Mouse (Mus musculus) left cerebral cortex, adult 11 months (tissue): ENCODE measurements around the gene Thbs4.

ENCODE experiments used
- DNase-seq: peaks from one replicate; pipeline ENCODE4 v3.0.0; 2022; ENCODE audit warnings: low spot score

Gene Thbs4

DNA sequence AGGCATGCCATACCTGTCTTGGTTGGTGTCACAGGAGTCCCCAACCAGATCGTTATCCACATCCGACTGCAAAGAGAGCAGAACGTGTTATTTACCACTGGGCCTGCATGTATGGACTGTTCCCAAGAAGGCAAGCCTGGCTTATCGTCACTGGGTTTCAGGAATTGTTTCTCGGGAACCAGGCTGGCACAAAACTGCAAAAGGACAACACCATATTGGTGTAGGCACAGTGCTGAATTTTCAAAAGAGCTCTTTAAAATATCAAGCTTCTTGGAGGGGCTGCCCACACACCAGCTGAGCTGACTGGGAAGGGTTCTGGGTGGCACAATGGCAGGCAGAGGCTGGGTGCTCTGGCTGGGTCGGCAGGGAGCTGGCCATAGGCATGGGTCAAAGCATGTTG lies 34.1 kb downstream of the Thbs4 start:
- DNase-seq = peak; percentile 31

DNA sequence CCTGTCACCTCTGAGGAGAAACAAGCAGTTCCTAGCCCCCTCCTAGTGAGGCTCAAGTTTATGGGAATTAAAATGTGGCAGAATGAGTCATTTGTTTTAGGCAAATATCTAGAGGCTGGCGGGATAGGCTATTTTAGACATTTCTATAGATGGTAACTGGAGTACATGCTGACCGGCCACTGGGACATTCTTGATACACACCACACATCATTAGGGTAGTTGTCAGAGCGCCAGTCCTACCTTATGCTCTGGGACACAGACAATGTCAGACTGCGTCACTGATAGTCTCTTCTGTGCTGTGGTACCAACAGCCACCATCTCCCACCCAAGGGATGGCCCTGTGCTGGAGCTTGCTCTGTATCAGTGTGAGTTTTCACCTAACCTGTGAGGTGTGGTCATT lies 35.5 kb downstream of the Thbs4 start:
- DNase-seq = no peak

DNA sequence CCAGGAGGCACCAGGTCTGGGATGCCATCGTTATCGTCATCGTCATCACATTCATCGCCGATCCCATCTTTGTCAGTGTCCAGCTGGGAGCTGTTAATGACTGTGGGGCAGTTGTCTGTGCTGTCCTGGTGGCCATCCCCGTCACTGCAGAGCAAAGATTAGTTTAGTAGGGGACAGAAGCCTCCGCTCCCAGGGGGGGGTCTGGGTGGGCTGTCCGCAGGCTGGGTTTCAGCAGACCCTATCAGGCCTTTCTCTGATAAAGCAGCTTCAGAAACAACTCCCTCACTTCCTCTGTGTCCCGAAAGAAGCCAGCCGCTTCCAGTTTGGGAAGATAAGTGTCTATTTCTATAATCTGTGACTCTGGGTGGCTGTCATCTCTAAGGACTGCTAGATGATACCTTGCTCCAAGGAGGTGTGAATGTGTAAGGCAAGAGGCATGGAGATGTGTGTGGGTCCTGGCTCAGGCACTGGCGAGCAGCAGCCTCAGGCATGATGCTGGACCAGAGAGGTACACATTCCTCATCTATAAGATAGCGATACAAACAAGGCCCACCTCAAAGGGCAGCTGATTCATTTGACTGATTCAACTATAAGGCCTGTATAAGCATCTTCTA lies 36.5 kb downstream of the Thbs4 start:
- DNase-seq = no peak

DNA sequence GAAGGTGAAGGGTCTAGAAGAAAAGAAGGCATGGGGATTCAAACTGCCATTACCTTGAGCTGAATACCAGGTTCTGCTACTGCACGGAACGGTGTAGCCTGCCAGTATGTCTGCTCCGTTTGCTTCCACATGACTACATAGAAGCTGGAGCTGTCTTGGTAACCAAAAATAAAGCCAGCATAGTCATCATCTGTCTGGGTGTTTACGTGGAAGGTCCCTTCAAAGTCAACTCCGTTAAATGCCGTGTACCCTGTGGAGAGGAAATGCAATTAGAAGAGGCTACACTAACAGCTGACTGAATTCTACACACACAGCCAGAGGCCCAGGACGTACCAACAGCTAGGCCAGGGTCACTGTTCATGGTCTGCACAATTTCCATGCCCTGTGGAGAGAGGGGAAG lies 39.6 kb downstream of the Thbs4 start:
- no peak for DNase-seq

DNA sequence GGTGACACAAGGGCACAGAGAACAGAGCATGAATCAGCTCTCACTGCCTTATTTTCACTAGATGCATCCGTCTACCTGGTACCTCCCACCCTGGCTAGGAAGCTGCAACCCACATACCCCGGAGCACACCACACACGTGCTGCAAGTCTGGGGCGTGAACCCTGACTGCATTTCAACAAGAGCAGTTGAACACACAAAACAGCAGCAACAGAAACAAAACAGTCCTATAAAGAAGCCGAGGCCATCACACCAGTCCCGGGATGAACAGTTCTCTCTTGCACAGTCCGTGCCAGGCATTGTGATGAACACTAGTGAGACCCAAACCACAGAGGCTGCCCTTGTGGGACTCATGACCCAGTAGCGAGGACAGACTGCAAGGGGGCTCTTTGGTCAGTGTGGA lies 40.9 kb downstream of the Thbs4 start:
- no peak for DNase-seq

DNA sequence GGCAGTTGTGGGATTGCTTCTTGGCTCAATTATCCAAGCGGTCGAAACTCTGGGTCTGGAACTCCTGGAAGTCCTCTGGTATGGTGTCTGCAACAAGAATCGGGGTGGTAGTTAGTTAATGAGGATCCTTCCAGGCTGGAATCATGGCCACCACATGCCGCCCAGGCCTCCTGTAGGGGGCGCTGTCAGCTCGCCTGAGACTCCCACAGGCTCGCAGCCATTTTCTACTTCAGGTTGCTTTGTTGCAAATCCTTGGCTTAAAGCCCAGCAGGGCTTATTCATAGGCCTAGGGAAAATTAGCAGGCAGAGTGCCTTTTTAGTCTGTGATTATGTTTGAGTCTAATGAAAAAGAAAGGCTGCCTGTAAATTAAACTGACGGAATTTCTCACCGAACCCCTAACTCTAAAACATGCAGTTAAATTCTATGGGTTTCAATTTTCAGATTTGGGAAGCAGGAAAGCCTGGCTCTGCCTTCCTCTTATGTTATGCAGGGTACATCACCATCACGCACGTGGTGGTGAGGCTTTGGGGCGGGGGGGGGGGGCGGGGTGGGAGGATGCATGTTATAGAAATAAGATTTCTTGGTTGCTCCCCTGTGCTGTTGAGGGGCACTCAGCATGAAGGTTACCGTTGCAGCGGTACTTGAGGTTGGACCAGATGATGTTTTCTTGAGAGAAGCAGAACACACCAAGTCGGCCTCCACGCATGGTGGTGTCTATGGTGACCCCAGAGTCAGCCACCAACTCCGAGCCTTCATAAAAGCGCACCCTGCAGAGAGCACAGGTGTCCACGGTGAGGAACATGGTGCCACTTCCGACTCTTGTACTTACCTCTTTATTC lies 42.7 kb downstream of the Thbs4 start:
- DNase-seq = peak; percentile 92

DNA sequence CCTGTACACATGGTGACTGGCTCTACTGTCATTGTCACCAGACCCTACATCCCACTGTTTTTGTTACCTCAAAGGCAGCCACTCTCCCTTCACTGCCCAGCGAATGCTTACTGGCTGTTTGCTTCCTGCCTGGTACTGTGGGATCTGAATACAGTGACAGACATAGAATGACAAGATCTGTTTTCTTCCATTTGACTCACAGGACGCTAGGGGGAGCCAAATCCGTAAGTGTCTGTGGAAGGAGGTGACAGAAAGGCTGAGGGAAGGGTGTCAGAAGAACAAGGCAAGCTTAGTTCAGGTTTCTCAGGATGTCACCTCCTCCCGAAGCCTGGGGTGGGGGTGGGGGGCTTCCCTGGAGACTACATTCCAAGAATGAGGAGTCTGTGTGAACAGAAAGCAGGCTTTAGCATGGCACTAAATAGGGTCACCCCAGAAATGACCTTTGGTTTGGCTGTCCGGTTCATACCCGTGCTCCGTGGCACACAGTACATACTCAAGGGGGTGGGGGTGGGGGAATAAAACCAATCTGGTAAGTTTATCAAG lies 43.6 kb downstream of the Thbs4 start:
- peak; percentile 32 for DNase-seq

DNA sequence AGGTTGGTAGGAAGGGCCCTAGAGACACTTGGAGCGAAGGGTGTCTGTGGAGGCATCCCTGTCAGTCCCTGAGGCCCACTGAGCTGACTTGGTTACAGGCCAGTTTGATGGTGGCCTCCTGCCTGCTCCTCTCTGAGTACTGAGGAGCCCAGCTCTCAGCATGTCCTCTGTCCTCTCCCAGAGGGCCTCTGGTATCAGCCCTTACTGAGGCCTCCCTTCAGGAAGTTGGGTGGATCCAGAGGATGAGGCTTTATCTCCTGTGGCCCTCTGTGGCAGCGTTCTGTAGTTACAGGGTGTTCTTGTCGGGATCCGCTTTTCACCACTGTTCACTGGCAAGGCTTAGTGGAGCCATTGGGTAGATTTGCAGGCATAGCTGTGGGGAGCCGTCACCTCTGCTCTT lies 51.3 kb downstream of the Thbs4 start:
- no peak for DNase-seq

DNA sequence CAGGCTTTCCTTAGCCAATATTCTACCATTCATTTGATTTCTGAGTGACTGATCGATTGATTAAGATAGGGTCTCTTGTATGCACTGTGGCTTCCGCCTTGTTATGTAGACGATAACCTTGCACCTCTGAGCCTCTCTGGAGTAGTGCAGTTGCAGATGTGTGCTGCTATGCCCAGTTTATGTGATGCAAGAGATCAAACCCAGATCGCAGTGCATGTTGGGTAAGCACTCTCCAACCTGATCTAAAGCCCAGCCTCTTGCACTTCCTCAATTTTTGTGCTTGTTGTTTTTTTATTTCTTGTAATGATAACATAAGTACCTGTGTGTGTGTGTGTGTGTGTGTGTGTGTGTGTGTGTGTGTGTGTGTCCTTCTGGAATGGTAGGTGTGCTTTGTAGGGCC lies 51.7 kb downstream of the Thbs4 start:
- no peak for DNase-seq

DNA sequence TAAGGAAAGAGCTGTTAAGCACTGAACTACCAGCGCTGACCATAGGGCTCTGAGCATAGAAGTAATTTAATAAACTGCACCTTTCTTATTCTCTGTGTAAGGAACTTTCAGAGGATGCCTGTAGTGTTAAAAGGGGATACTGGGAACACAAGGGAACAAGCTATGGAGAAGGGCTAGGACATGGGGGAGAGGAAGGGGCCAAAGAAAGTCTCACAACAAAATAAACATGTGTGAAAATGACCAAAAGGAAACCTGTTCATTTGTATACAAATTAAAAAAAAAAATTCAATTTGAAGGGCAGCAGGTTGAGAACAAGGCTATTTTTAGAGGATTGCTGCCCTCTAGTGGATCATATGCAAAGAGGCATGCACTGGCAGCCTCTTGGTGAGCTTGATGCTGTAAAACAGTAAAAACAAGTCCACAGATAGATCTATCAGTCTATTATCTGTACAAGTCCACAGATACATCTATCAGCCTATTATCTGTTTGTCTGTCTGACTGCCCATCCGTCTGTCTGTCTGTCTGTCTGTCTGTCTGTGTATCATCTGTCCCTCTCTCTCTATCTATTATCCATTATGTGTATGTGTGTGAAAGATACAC lies 53.8 kb downstream of the Thbs4 start:
- DNase-seq = no peak

DNA sequence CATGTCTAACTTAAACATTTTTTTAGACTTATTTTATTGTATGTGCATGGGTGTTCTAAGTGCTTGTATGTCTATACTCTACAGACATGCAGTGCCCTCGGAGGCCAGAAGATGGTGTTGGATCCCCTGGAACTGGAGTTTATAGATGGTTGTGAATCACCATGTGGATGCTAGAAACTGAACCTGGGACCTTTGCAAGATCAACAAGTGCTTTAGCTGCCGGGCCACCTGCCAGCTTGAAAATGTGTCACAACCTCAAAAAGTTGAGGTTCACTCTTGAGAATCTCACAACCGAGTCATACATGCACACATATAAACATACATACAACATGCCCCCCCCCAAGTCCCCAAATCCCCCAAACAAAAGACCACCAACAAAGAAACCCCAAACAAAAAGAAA lies 54.8 kb downstream of the Thbs4 start:
- no peak for DNase-seq

DNA sequence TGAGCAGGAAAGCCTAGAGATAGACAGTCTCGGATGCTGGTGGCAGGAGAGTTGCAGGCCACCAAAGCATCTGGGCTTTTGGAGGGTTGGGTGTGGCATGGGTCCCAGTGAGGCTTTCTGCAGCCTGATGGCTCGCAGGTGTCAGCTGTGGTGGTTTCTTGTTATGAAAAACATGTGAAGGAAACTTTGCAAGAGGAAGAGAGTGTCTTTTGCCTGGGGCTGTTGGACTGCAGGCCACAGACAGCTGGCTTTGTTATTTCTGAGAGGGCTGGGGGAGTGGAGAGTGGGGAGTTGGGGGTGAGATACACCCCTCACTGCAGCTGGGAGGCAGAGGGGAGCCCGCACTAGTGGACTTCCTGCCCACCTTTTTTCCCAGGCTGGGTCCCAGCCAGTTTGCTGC lies 55.8 kb downstream of the Thbs4 start:
- no peak for DNase-seq

DNA sequence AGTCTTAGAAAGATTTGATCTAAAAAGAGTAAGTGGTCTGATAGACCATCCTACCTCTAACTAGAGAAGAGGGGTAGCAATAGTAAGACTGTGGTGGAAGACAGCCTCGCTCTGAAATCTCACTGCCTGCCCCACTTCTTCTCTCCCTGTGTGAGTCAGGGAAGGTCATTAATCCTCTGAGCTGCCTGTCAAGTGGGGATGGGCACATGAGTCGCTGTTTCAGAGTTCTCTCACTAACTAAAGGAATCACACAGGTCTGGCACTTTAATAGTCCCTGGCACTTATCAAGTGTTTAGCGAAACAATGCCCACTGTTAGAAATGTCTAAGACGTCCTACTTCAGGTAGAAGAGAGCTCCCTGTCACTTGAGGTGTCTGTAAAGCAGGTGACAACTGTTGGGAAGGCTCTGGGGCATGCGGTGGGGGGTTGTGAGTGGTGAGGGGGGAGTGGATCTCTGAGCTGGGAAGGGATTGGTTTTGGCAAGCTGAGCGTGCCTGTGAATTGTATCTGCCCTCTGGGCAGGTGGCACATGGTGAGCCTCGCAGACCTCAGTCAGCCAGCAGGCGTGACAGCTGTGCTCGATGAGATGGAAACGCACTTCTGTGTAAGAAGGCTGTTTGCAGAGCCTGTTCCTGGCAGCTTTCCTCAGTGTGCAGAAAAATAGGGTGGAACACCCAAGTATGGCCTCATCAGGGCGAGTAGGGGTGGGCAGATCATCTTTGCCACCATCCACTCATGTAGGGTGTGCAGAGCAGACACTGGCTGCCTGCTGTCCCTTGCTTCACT lies 57.9 kb downstream of the Thbs4 start:
- DNase-seq = no peak

DNA sequence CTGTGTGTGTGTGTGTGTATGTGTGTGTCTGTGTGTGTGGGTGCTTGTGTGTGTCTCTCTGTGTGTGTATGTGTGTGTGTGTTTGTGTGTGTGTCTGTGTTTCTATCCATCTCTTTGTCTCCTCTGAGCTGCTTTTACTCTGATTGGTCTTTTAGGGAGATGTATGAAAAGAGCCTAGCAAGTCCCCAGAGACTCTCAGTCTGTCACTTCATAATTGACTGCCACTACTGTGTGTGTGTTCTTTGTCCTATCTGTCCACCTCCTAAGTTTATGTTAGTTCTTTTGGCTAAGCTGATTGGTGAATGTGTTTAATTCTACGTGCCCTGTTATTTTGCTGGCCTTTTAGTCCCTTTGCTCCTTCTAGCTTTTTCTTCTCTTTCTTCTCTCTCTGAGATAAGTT lies 58.9 kb downstream of the Thbs4 start:
- DNase-seq = no peak

DNA sequence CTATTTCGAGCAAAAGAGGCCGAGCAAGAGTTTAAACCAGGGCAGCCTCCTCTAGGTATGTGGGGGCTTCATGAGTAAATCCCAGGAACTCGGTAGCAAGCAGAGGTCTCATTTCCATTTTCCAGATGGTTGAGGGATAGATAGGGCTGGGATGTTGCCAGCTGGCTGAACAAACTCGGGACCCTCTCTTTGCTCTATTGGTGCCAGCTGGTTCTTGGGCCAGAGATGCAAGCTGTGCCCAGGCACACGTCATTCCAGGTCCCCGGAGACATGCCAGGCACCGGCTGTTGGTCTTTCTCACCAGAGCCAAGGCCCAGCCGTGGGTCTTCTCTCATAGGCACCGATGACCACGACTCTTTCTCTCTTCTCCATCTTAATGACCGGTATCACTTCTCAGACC lies 60.9 kb downstream of the Thbs4 start:
- DNase-seq = no peak

DNA sequence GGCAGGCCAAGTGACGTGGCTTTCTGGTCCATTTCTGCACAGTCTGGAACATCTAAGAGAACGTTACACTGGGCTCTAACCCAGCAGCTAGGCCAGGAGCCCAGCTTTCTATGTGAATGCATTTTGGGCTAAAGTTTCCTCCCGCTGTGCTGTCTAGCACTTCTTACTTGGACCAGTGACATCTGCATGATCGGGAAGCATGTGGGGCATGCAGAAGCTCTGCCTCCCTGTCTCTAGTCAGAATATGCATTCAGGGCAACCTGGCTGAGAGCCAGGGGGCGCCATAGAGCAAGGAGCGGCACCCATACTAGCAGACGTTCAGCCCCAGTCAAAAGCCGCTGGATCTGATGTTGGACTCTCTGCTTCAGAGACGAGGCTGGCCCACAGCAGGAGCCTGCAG lies 61.4 kb downstream of the Thbs4 start:
- DNase-seq = no peak

DNA sequence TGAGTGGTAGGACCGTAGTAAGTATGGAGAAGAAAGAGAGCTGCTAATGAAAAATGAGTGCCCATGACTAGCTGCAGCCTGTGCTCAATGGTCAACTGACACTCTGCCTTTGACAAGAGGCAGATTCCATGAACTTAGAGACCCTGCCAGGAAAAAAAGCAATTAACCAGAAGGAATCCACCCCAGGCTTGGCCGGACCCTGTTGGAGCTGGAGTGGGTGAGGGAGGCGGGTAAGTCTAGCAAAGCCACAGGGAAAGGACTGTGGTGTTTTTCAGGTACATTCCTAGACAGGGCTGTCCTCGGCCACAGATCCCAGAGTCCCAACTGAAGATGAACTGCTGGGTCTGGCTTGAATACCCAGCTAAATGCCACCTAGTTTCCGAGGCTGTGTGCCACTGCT lies 61.8 kb downstream of the Thbs4 start:
- no peak for DNase-seq

DNA sequence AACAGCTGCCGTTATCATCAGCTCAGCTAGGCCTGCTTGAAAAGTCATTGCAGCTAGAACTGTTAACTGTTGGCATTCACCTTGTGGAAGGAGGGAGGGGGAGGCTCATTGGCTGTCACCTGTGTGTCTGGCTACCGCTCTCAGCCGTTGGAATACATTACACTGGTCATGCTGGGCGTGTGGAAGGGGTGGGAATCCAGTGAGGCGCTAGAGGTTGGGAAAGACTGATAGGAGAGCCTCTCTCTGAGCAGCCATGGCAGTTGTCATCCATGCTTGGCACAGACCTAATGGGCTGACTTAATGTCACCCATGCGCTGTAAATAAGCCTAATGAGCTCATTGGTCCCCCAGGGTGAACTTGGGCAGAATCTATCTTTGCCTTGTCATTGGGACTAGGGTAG lies 62.8 kb downstream of the Thbs4 start:
- no peak for DNase-seq

DNA sequence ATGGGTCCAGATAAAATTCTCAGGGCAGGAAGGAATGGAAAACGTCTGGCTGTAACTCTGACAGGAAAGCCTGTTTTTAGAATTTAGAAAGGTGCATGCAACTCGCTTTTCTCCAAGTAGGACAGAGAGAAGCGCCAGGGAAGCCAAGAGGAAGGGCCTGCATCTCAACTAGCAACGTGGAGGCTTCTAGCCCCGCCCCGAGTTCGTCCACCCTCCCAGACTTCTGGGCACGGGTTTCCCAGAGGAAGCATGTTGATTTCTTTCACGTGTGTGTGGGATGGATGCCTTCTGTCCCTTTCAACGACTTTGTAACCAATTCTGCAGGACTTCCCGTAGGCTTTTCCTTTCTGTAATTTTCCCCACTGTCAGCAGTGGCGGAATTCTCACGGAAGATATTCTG lies 64.8 kb downstream of the Thbs4 start:
- no peak for DNase-seq

DNA sequence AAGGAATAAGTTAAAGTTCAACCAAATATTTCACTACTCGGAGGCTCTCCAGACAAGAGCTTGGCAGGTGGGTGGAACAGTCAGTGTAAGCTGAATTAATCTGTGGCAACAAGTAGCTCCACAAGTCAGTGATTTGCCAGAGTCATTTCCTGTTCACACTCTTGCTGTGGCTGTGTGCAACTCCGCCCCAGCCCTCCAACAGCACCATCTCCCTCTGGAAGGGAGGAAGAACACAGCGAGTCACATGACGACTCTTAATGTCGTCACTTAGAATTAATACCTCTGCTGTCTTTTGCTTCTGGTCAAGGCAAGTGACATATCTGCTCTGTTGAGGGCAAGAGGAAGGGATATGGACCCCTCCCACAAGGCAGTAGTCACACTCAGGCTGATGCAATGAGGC lies 72.2 kb downstream of the Thbs4 start:
- no peak for DNase-seq

DNA sequence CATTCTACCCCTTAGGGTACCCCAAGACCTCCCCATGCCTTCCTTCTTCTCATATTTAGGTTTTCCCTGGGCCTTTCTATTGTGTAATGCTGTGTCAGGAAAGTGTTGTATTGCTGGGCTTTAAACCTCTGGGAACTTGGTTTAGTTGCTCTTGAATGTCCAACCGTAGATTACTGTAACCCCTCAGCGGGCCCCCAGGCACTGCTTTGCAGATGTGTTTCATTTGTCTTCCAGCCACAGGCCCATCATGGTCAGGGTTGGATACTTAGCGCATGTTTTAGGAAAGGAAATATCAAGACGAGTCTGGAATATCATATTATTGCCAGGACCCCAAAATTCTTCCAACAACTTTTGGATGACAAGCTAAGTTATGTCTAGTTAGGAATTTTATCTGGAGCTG lies 73.6 kb downstream of the Thbs4 start:
- DNase-seq = no peak

DNA sequence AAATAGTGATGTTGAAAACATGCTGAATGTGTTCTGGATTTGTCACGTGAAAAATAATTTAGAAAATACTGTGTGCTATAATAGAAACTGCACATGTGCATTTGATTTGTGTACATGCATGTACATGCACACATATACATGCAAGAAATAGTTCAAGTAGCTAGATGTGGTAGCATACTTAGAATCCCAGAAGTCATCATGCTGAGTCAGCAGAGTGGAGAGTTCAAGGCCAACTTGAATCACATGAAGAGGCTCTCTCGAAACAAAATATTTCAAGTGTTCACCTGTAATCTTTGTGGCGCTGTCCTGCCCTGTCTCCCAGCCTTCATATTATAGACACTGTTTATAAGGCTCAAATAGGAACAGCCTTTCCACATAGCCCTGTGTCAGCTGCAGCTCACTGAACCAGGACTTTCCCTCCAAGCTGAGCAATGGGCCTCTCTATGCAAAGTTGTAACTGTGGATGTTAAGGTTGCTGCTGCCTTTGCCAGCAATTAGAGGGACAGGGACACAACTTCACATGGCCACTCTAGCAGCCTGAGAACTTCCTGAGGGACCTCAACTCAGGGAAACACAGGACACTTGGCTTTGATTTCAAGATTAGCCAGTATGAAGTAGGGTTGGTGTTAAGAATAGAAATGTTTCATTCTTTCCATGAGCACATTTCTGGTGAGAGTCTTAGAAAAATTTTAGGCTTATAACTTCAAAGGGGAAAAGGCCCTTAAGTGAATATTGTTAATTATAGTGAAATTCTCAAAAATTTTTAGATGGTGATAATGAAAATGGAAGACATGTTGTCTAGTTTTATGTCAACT lies 76.6 kb downstream of the Thbs4 start:
- DNase-seq = no peak
